In the genomic region with DNA sequence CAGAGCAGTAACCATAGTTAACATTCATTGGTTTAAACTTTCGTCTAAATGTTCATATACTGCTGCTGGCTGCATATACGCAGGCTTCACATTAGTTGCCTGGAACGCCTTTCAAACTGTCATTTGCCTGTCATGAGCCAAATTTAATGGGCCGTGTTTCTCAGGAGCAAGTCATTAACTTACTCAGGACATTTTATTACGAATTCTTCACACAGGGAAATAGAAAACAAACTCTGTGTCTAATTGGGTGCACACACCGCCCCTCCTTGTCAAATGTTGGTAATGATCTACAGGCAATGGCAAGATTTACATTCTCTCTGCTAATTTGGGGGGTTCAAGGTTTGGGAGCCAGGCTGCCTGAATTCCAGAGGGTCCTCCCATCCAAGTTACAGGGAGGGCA, we compare ENCODE assay signal across 20 mouse cellular contexts.
DNase-seq lines count a peak whose midpoint lies in the region; ATAC-seq and TF ChIP-seq lines count a peak whose summit lies in the region.
"Had no signal": no experiment of that assay in that cellular context is flagged by ENCODE, and none has a peak within 500 bp of the region (broad histone marks: within the 10 kb centered on the region; RNA-seq: fewer than 3 reads in every experiment).

No protein-coding gene starts in this region.

- TF ChIP-seq POLR2A in brain, embryonic 14.5 days (IDR thresholded peaks at IDR 0.05; ENCODE audit: borderline replicate concordance, extremely low read depth, insufficient read depth, insufficient read length, poor library complexity, severe bottlenecking): no peak

- peak; percentile 61; the same call in 1 of the 2 replicates for ATAC-seq in kidney, embryonic 16.5 days (ENCODE audit: low FRiP score, low TSS enrichment)
- no peak for ATAC-seq in kidney, embryonic 14.5 days (ENCODE audit: low FRiP score, low TSS enrichment)
- ATAC-seq: activated CD4-positive, CD25-positive, alpha-beta regulatory T cell, adult 4 months; CD4-positive, CD25-positive, alpha-beta regulatory T cell, adult 4 months; forebrain, postnatal 0 days; intestine, embryonic 15.5 days had no signal

- TF ChIP-seq CTCF in brain, embryonic 14.5 days (IDR thresholded peaks at IDR 0.05; ENCODE audit: borderline replicate concordance, extremely low read depth, insufficient read depth, insufficient read length): no peak

- H3K36me3 ChIP-seq in kidney, embryonic 16.5 days (ENCODE audit: insufficient read depth, low read length): no peaks in the 10 kb centered on the region
- H3K36me3 ChIP-seq in kidney, embryonic 14.5 days (ENCODE audit: control insufficient read depth, insufficient read depth, low read length): no peaks in the 10 kb centered on the region
- no peaks in the 10 kb centered on the region for H3K36me3 ChIP-seq in embryonic facial prominence, embryonic 10.5 days (replicated peaks)
- H3K36me3 ChIP-seq: embryonic facial prominence, embryonic 13.5 days; heart, embryonic 10.5 days; heart, embryonic 13.5 days; hindbrain, embryonic 12.5 days; hindbrain, embryonic 15.5 days; intestine, embryonic 15.5 days had no signal

- no peak overlapping the region for H3K4me3 ChIP-seq in kidney, embryonic 16.5 days (ENCODE audit: low read length)
- no peak overlapping the region for H3K4me3 ChIP-seq in kidney, embryonic 14.5 days (ENCODE audit: low read length)
- H3K4me3 ChIP-seq in embryonic facial prominence, embryonic 10.5 days: no peak overlapping the region
- H3K4me3 ChIP-seq: embryonic facial prominence, embryonic 13.5 days; erythroblast, embryonic 14.5 days; forebrain, embryonic 13.5 days; heart, embryonic 10.5 days; heart, embryonic 13.5 days; hindbrain, embryonic 12.5 days; hindbrain, embryonic 15.5 days; intestine, embryonic 15.5 days had no signal

- peak overlapping the region; percentile 26 for H3K4me2 ChIP-seq in kidney, embryonic 16.5 days (replicated peaks; ENCODE audit: low read depth, low read length)
- H3K4me2 ChIP-seq in kidney, embryonic 14.5 days (replicated peaks; ENCODE audit: low read depth, low read length): no peak overlapping the region
- H3K4me2 ChIP-seq: embryonic facial prominence, embryonic 13.5 days; forebrain, embryonic 13.5 days; heart, embryonic 13.5 days; hindbrain, embryonic 12.5 days; hindbrain, embryonic 15.5 days; intestine, embryonic 15.5 days had no signal

- 20% methylated on average over 6 of the region's 6 CpGs for WGBS in kidney, embryonic 16.5 days
- 23% methylated on average over 6 of the region's 6 CpGs for WGBS in kidney, embryonic 14.5 days
- 81% methylated on average over 6 of the region's 6 CpGs for WGBS in embryonic facial prominence, embryonic 10.5 days

- peaks cover 13% of the 10 kb centered on the region for H3K4me1 ChIP-seq in kidney, embryonic 16.5 days (ENCODE audit: insufficient read depth, low read length)
- 0 out of 2 replicates have a peak, but pooled peaks cover 10% of the 10 kb centered on the region for H3K4me1 ChIP-seq in kidney, embryonic 14.5 days (ENCODE audit: control insufficient read depth, insufficient read depth, low read length)
- no peaks in the 10 kb centered on the region for H3K4me1 ChIP-seq in embryonic facial prominence, embryonic 10.5 days
- H3K4me1 ChIP-seq: embryonic facial prominence, embryonic 13.5 days; heart, embryonic 10.5 days; heart, embryonic 13.5 days; hindbrain, embryonic 12.5 days; hindbrain, embryonic 15.5 days; intestine, embryonic 15.5 days had no signal

- DNase-seq in brain, embryonic 14.5 days (ENCODE audit: low read depth): peak; percentile 54
- peak; percentile 6 for DNase-seq in hindlimb bud, embryonic 11.5 days (ENCODE audit: extremely low spot score, low read depth, low spot score)
- no peak for DNase-seq in spleen, adult 18-20 months
- no peak for DNase-seq in embryonic facial prominence, embryonic 10.5 days (ENCODE audit: low spot score)
- DNase-seq: adrenal gland, adult 8-10 months; adrenal gland, postnatal 25 days; forebrain, postnatal 0 days; gastrocnemius, postnatal 25 days had no signal

- H3K9me3 ChIP-seq in kidney, embryonic 16.5 days (ENCODE audit: low read length): peaks cover 3% of the 10 kb centered on the region; the same call in 1 of the 2 replicates
- H3K9me3 ChIP-seq in kidney, embryonic 14.5 days (ENCODE audit: control insufficient read depth, low read length): no peaks in the 10 kb centered on the region
- no peaks in the 10 kb centered on the region for H3K9me3 ChIP-seq in embryonic facial prominence, embryonic 10.5 days
- H3K9me3 ChIP-seq: embryonic facial prominence, embryonic 13.5 days; forebrain, embryonic 13.5 days; heart, embryonic 10.5 days; heart, embryonic 13.5 days; hindbrain, embryonic 12.5 days; hindbrain, embryonic 15.5 days; intestine, embryonic 15.5 days had no signal

- H3K27ac ChIP-seq in kidney, embryonic 16.5 days (ENCODE audit: low read length): no peak overlapping the region
- H3K27ac ChIP-seq in kidney, embryonic 14.5 days (ENCODE audit: low read depth, low read length): no peak overlapping the region; the same call in 1 of the 2 replicates
- H3K27ac ChIP-seq in embryonic facial prominence, embryonic 10.5 days (replicated peaks): no peak overlapping the region
- H3K27ac ChIP-seq: embryonic facial prominence, embryonic 13.5 days; forebrain, embryonic 13.5 days; heart, embryonic 10.5 days; heart, embryonic 13.5 days; hindbrain, embryonic 12.5 days; hindbrain, embryonic 15.5 days; intestine, embryonic 15.5 days had no signal

- no peak overlapping the region for H3K9ac ChIP-seq in kidney, embryonic 16.5 days (replicated peaks; ENCODE audit: low read length)
- no peak overlapping the region for H3K9ac ChIP-seq in kidney, embryonic 14.5 days (ENCODE audit: low read depth, low read length)
- H3K9ac ChIP-seq: embryonic facial prominence, embryonic 13.5 days; forebrain, embryonic 13.5 days; forebrain, postnatal 0 days; heart, embryonic 13.5 days; hindbrain, embryonic 12.5 days; hindbrain, embryonic 15.5 days; intestine, embryonic 15.5 days had no signal

- H3K27me3 ChIP-seq in kidney, embryonic 16.5 days (ENCODE audit: insufficient read depth, low read length): no peaks in the 10 kb centered on the region
- H3K27me3 ChIP-seq in kidney, embryonic 14.5 days (ENCODE audit: control insufficient read depth, insufficient read depth, low read length): no peaks in the 10 kb centered on the region
- H3K27me3 ChIP-seq in embryonic facial prominence, embryonic 10.5 days (replicated peaks; ENCODE audit: low read depth, poor library complexity, severe bottlenecking): no peaks in the 10 kb centered on the region
- H3K27me3 ChIP-seq: embryonic facial prominence, embryonic 13.5 days; forebrain, embryonic 13.5 days; heart, embryonic 13.5 days; hindbrain, embryonic 12.5 days; hindbrain, embryonic 15.5 days; intestine, embryonic 15.5 days had no signal

Comparison
In these comparisons a context has a peak if more than half of its experiments do, and no peak if none do; other contexts are left out.
1. DNase-seq: peak in brain, embryonic 14.5 days (single experiment) and hindlimb bud, embryonic 11.5 days (single experiment); none in spleen, adult 18-20 months (0 of 2) and embryonic facial prominence, embryonic 10.5 days (single experiment).